Mouse (Mus musculus) neural tube, embryonic 12.5 days (tissue): ENCODE results near the gene B4galt2. TPM values are rescaled to one million over a fixed set of nuclear protein-coding genes. Genes with fewer than 3 reads are reported as not detected.
A peak's percentile ranks its signal among the peaks of the same experiment; 100 is the strongest.

Experiments used
- ATAC-seq: fragments of 200-750 bp; cut with Nextera tagmentation; 2 replicates; pipeline ENCODE4 v1.8.0; 2017; ENCODE audit warnings: low read depth, mild to moderate bottlenecking, moderate TSS enrichment, moderate library complexity; ENCODE audit not compliant: low FRiP score
- H3K27ac ChIP-seq: fragments of 300-500 bp; sonication (generic); 2 replicates; pipeline ENCODE4 v1.5.1; 2016
- H3K27me3 ChIP-seq: fragments of 300-500 bp; sonication (generic); replicated peaks from 2 replicates; pipeline ENCODE4 v1.6.1; 2016; ENCODE audit warnings: mild to moderate bottlenecking
- H3K36me3 ChIP-seq: fragments of 300-500 bp; sonication (generic); 2 replicates; pipeline ENCODE4 v1.6.1; 2016; ENCODE audit warnings: mild to moderate bottlenecking
- H3K4me1 ChIP-seq: fragments of 300-500 bp; sonication (generic); 2 replicates; pipeline ENCODE4 v1.6.1; 2016
- H3K4me2 ChIP-seq: fragments of 300-500 bp; sonication (generic); replicated peaks from 2 replicates; pipeline ENCODE4 v1.6.1; 2016; ENCODE audit warnings: mild to moderate bottlenecking
- H3K4me3 ChIP-seq: fragments of 300-500 bp; sonication (generic); 2 replicates; pipeline ENCODE4 v1.5.1; 2016
- H3K9ac ChIP-seq: fragments of 300-500 bp; sonication (generic); 2 replicates; pipeline ENCODE4 v1.6.1; 2016; ENCODE audit warnings: mild to moderate bottlenecking
- H3K9me3 ChIP-seq: fragments of 300-500 bp; sonication (generic); 2 replicates; pipeline ENCODE4 v1.6.1; 2016; ENCODE audit warnings: mild to moderate bottlenecking
- WGBS: fragments of 180-500 bp; shearing (Covaris S2); methylation state at CpG from one replicate; pipeline ENCODE4 v1.1.7; 2016; 5-methylcytosine and 5-hydroxymethylcytosine counted together
- polyA plus RNA-seq: library from polyadenylated mRNA; unstranded; fragments of >200 nt; fragmentation: Nextera tagmentation; extraction: Ambion mirVana; gene quantifications from 2 replicates; pipeline ENCODE4 v1.2.1, GENCODE M21; 2016

The B4galt2 gene
- polyA plus RNA-seq, 1 experiment from 2014 or later = 46.9 TPM

DNA sequence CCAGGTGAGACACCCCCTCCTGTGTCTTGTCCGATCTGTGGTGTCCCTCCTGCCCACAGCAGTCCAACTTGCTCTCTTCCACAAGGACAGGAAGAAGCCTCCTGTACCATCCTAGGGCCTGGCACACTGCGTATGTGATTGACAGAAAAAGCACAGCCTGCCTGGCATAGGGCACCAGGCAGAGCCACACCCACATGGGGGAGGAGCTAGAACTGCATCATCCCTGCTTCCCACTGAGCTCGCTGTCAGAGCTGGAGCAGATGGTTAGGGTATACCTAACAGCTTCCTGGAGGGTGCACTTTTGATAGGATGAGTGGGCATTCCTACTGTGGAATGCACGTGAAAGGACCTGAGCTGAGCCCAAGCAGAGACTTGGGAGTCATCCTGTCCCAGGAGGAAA, 20.5 kb downstream of the B4galt2 start:
- H3K27me3 ChIP-seq = peaks cover 5% of the 10 kb centered on the region; the same call in 1 of the 2 replicates
- peak; percentile 52 for ATAC-seq
- WGBS = 21% methylated on average over 4 of the region's 4 CpGs
- H3K9ac ChIP-seq = no peak overlapping the region
- H3K9me3 ChIP-seq = no peaks in the 10 kb centered on the region
- H3K4me2 ChIP-seq = no peak overlapping the region
- no peak overlapping the region for H3K4me3 ChIP-seq
- no peak overlapping the region for H3K27ac ChIP-seq
- no peaks in the 10 kb centered on the region for H3K36me3 ChIP-seq
- H3K4me1 ChIP-seq = 0 out of 2 replicates have a peak, but pooled peaks cover 8% of the 10 kb centered on the region

DNA sequence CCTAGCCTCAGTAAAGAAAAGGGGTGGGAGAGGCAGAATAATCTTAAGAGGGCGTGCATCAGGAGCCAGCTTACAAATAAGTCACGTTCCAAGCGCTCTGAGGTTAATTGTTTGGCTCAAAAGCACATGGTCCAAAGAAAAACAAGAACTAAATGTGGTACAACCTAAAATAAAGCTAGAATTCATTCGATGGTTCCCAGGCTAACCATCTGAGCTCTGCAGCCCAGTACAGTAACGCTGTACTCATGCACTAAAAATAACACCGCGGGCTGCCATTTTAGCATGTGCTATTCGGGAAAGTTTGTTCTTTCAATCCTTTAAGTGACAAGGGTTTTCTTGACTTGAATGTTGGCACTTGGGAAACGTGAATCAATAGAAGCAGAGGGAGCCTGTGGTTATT, 22.7 kb downstream of the B4galt2 start:
- no peak overlapping the region for H3K27ac ChIP-seq
- WGBS = 88% methylated on average over 9 of the region's 9 CpGs
- no peak for ATAC-seq
- no peaks in the 10 kb centered on the region for H3K27me3 ChIP-seq
- H3K4me3 ChIP-seq = no peak overlapping the region
- no peaks in the 10 kb centered on the region for H3K36me3 ChIP-seq
- H3K4me1 ChIP-seq = peaks cover 13% of the 10 kb centered on the region
- no peak overlapping the region for H3K9ac ChIP-seq
- no peak overlapping the region for H3K4me2 ChIP-seq
- H3K9me3 ChIP-seq = no peaks in the 10 kb centered on the region

DNA sequence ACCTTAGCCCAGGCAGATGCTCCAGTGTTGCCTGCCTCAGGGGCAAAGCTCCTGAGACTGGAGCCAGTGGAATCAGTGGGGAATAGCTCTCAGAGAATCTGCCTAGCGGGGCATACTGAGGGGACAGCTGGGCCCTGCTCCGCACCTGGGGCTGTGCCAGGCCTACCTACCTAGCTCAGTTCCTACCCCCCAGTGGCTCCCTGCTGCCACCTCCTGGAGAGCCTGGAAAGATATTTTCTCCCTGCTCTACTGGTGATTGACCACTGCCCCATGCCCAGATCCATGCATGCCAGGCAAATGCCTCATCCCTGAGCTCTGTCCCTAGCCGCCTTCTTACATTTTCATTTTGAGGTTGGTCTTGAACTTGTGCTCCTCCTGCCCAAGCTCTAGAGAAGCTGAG, 24.5 kb downstream of the B4galt2 start:
- Histone ChIP-seq H3K4me2 (no peak overlapping the region), H3K9ac (no peak overlapping the region), H3K27ac (no peak overlapping the region), H3K4me3 (no peak overlapping the region), H3K4me1 (peaks cover 19% of the 10 kb centered on the region), H3K27me3 (no peaks in the 10 kb centered on the region), H3K9me3 (no peaks in the 10 kb centered on the region), H3K36me3 (no peaks in the 10 kb centered on the region)
- 72% methylated on average over 3 of the region's 3 CpGs for WGBS
- peak; percentile 44; the same call in 1 of the 2 replicates for ATAC-seq

DNA sequence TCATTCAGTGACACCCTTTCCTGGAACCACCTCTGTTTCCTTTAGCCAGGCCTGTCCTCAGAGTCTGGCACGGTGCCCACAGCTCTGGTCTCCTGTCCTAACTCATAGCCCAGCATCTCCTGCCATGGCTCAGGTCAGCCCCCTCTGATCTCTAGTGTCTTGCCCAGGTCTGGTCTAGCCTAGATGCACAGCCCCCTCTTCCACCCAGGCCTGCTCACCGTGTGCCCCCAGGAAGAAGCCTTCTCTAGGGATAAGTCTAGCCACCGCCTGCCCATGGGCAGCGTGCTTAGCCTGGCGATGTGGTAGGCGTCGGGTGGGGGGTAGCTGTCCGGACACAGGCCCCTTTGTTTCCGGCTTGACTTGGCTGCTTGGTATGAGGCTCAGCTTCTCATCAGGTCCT, 28.1 kb downstream of the B4galt2 start:
- Histone ChIP-seq H3K4me3 (no peak overlapping the region), H3K36me3 (no peaks in the 10 kb centered on the region), H3K9ac (no peak overlapping the region), H3K9me3 (no peaks in the 10 kb centered on the region), H3K4me2 (no peak overlapping the region), H3K4me1 (peaks cover 18% of the 10 kb centered on the region), H3K27ac (no peak overlapping the region), H3K27me3 (no peaks in the 10 kb centered on the region)
- 0 out of 2 replicates have a peak, but pooled peaks have one; percentile 33 for ATAC-seq
- 76% methylated on average over 9 of the region's 9 CpGs for WGBS

DNA sequence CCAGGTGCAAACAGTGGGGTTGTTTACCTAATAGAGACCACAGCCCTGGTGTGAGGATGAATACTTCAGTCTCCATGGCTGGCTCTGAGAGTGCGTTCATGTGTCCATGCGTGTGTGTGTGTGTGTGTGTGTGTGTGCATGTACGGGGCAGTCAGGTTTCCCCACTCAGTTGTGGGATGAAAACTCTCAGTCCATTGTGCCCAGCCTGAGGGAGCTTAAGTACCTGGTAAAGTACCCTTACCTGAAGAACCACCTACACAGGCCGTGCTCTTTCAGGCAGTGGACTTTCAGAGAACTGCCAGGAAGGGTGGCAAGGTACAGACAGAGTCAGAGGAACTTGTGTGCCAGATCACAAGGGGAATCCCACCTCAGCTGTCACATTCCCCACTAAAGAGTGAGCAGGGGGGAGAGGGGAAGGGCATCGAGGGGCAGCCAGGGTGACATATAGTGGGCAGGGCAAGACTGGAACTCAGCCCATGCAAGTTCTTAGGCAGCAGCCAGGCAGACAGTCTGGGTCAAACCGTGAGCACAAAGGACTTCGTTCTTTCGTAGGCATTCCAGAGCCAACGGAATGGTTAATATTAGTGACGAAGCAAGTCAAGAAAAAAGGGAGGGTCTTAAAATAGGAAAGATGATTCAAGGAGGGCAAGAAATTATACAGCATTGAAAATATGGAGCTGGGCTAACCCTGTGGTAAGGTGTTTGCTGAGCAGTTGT, 31.0 kb downstream of the B4galt2 start:
- no peak for ATAC-seq
- no peak overlapping the region for H3K9ac ChIP-seq
- no peak overlapping the region for H3K4me3 ChIP-seq
- no peaks in the 10 kb centered on the region for H3K36me3 ChIP-seq
- H3K4me1 ChIP-seq = peaks cover 32% of the 10 kb centered on the region
- no peak overlapping the region for H3K4me2 ChIP-seq
- H3K27ac ChIP-seq = no peak overlapping the region
- 84% methylated on average over 10 of the region's 10 CpGs for WGBS
- H3K27me3 ChIP-seq = no peaks in the 10 kb centered on the region
- no peaks in the 10 kb centered on the region for H3K9me3 ChIP-seq

DNA sequence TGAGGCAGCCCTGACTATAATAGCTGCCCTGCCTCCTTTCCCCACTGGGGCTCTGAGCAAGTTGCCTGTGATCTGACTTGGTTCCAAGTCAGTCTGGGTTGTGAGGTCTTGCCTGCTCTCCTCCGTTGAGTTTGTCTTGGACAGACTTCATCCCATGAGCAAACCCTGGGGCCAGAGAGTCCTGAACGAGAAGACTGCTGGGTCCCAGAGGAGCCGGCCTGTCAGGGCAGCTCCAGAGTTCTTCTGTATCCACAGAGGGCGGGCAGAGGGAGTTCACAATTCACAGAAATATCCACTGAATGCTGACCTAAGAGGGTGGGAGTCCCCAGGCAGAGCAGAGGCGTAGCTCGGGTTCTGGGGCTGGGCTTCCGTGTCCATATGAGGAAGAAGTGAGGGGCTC, 32.4 kb downstream of the B4galt2 start:
- no peak for ATAC-seq
- H3K9ac ChIP-seq = no peak overlapping the region
- WGBS = 86% methylated on average over 7 of the region's 7 CpGs
- no peaks in the 10 kb centered on the region for H3K36me3 ChIP-seq
- H3K9me3 ChIP-seq = no peaks in the 10 kb centered on the region
- H3K4me1 ChIP-seq = peaks cover 36% of the 10 kb centered on the region
- no peak overlapping the region for H3K27ac ChIP-seq
- H3K4me3 ChIP-seq = no peak overlapping the region
- H3K4me2 ChIP-seq = no peak overlapping the region
- H3K27me3 ChIP-seq = no peaks in the 10 kb centered on the region

DNA sequence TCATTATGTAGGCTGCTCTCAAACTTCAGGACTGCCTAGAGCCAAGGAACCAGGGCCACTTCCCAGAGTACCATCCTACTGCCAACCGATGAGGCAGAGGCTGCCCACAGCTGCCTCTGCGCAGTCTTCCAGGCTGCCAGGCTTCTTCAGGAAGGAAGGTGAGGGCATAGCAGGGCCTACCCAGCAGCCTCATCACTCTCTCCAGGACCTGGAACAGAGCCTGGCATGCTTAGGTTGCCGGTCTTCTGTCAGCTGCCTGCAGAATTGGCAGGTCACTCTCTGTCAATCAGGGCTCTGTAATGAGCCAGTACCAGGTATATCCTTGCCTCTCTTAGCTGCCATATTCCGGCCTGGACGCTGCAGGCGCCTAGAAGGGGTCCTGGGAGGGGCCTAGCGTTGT, 33.1 kb downstream of the B4galt2 start:
- Histone ChIP-seq H3K4me3 (no peak overlapping the region), H3K9me3 (no peaks in the 10 kb centered on the region), H3K4me1 (peaks cover 33% of the 10 kb centered on the region), H3K9ac (no peak overlapping the region), H3K27ac (no peak overlapping the region), H3K27me3 (no peaks in the 10 kb centered on the region), H3K4me2 (peak overlapping the region; percentile 33; the same call in 1 of the 2 replicates), H3K36me3 (no peaks in the 10 kb centered on the region)
- ATAC-seq = no peak
- WGBS = 81% methylated on average over 7 of the region's 7 CpGs

DNA sequence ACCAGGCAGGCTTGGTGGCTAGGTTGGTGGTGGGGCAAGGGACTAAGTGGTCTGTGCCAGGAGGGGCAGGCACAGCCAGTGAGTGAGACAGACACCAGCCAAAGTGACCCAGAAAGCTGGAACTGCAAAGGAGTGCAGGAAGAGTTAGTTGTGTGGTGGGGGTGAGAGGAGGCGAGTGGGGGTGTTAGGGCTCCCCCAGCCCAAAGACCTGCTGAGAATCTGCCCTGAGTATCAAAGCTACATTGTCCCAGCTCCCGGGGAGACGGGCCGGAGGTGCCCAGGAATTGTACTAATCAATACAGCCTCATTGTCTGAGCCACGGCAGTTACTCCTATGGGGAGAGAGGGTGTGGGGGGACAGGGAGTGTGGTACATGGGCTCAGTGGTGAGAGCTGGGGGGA, 33.8 kb downstream of the B4galt2 start:
- H3K4me2 ChIP-seq = peak overlapping the region; percentile 33
- H3K36me3 ChIP-seq = no peaks in the 10 kb centered on the region
- no peaks in the 10 kb centered on the region for H3K9me3 ChIP-seq
- peaks cover 32% of the 10 kb centered on the region for H3K4me1 ChIP-seq
- WGBS = 15% methylated on average over 5 of the region's 5 CpGs
- peak; percentile 51; the same call in 1 of the 2 replicates for ATAC-seq
- H3K27me3 ChIP-seq = no peaks in the 10 kb centered on the region
- H3K9ac ChIP-seq = peak overlapping the region; percentile 26; the same call in 1 of the 2 replicates
- H3K4me3 ChIP-seq = no peak overlapping the region
- H3K27ac ChIP-seq = no peak overlapping the region

DNA sequence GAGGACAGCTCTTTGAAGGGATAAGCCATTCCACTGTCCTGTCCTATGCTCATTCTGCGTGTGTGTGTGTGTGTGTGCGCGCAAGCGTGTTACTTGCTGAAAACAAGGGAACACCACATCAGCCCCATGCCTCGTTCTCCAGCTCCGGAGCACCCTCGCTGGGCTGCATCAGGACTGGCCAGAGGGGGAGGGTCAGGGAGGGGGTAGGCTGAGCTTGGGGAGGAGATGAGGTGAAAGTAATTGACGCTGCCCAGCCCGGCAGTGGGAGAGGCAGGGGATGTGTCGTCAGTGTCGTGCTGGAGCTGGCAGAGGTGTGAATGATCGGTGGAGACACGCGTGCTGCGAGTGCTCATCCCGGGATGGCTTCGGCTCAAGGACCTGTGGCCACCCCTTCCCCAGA, 34.2 kb downstream of the B4galt2 start:
- Histone ChIP-seq H3K4me3 (no peak overlapping the region), H3K9me3 (no peaks in the 10 kb centered on the region), H3K27ac (no peak overlapping the region), H3K9ac (0 out of 2 replicates have a peak overlapping the region, but pooled peaks have one; percentile 26), H3K4me1 (peaks cover 32% of the 10 kb centered on the region), H3K27me3 (no peaks in the 10 kb centered on the region), H3K36me3 (no peaks in the 10 kb centered on the region), H3K4me2 (peak overlapping the region; percentile 33)
- ATAC-seq = peak; percentile 17; the same call in 1 of the 2 replicates
- 47% methylated on average over 17 of the region's 17 CpGs for WGBS

DNA sequence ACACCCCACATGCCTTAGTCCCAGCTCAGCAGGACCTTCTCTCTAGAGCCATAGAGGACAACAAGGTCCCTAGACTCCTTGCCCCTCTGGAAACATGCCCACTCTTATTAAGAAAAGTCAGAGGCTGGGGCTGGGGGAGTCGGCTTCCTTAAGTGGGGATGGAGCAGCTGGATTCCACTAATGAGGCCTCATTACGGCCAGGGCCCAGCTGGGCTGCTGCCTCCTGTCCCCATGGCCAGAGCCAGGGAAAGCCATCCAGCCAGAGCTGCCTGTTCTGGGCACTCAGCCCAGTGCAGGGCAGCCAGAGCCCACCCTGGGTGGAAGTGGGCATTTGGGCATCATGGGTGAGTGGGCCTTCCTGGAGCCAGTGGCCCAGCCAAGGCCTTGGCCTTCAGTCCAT, 36.3 kb downstream of the B4galt2 start:
- Histone ChIP-seq H3K4me2 (no peak overlapping the region), H3K36me3 (no peaks in the 10 kb centered on the region), H3K27me3 (no peaks in the 10 kb centered on the region), H3K4me1 (peaks cover 32% of the 10 kb centered on the region), H3K4me3 (no peak overlapping the region), H3K9ac (no peak overlapping the region), H3K9me3 (no peaks in the 10 kb centered on the region), H3K27ac (no peak overlapping the region)
- WGBS = 26% methylated on average over 2 of the region's 2 CpGs
- no peak for ATAC-seq

DNA sequence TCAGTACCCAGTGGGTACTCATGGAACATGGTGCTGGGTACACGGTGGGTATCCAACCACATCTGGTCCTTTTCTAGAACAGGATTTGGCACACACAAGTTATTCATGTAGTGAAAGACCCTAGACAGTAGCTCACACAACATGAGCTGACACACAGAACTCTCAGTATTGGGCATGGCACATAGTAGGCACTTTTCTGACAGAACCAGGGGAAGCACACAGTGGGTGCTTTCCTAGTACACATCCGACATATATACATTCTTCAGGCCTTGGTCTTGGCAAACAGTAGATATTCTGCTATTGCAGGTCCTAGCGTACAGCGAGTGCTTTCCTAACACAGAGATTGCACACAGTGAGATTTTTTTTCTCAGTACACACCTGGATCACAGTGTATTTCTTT, 37.0 kb downstream of the B4galt2 start:
- H3K4me3 ChIP-seq = no peak overlapping the region
- H3K9ac ChIP-seq = no peak overlapping the region
- ATAC-seq = no peak
- 97% methylated on average over 4 of the region's 4 CpGs for WGBS
- no peaks in the 10 kb centered on the region for H3K9me3 ChIP-seq
- H3K27ac ChIP-seq = no peak overlapping the region
- H3K4me1 ChIP-seq = peaks cover 32% of the 10 kb centered on the region
- no peaks in the 10 kb centered on the region for H3K36me3 ChIP-seq
- no peaks in the 10 kb centered on the region for H3K27me3 ChIP-seq
- H3K4me2 ChIP-seq = no peak overlapping the region

DNA sequence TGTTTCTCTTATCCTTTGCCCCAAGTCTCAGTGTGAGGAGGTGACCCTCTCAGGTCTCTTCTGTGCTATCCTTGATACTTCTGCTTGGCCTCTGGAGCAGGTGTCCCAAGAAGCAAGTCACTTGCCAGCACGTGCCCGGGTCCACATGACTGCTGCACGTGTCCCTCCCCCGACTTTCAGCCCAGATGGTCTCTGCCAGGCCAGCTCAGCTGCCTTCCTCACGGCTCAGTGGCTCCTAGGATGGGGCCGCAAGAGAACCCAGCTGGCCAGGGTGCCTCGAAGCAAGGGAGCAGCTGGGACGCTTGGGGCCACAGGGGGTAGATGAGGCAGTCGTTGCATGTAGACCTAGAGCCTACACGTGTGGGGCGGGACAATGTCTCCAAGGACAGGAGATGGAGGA, 38.0 kb downstream of the B4galt2 start:
- H3K36me3 ChIP-seq = no peaks in the 10 kb centered on the region
- no peak overlapping the region for H3K9ac ChIP-seq
- no peaks in the 10 kb centered on the region for H3K9me3 ChIP-seq
- 67% methylated on average over 11 of the region's 11 CpGs for WGBS
- no peak overlapping the region for H3K4me2 ChIP-seq
- H3K4me3 ChIP-seq = no peak overlapping the region
- no peak for ATAC-seq
- no peak overlapping the region for H3K27ac ChIP-seq
- peaks cover 27% of the 10 kb centered on the region for H3K4me1 ChIP-seq
- H3K27me3 ChIP-seq = no peaks in the 10 kb centered on the region

DNA sequence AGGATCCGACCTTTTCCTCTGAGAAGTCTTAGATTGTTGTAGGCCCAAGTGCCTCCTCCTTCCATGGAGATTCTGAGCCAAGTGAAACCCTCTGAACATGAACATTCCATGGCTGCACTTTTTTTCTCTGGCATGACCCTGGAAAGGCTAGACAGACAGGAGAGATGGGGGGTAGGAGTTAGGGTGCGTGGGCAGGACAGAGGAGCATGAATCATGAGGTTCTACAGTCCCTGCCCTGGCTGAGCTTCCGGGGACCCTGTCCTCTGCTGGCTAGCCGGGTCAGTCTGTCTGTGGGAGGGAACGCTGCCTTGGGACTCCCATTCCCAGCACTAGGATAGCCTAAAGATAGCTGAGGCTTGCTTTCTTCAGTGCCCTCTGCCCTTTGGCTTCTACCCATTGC, 38.8 kb downstream of the B4galt2 start:
- Histone ChIP-seq H3K9ac (no peak overlapping the region), H3K27ac (no peak overlapping the region), H3K4me1 (peaks cover 18% of the 10 kb centered on the region), H3K4me2 (no peak overlapping the region), H3K36me3 (no peaks in the 10 kb centered on the region), H3K27me3 (no peaks in the 10 kb centered on the region), H3K4me3 (no peak overlapping the region), H3K9me3 (no peaks in the 10 kb centered on the region)
- no peak for ATAC-seq
- 88% methylated on average over 5 of the region's 5 CpGs for WGBS
